Mouse (Mus musculus) urinary bladder, postnatal 4 days (tissue): ENCODE results near the gene Ptprb.

Source experiments
- DNase-seq, 2 experiments: peaks; one replicate each; pipeline ENCODE4 v3.0.0; 2021 to 2022; ENCODE audit warnings: low spot score in 2 of 2

Ptprb gene

GRCm38 (mm10) chr10:116424921-116425320 is 149.6 kb downstream of the Ptprb start:
- no peak for DNase-seq

- DNase-seq, result no peak
These were observed 150.9 kb downstream of the Ptprb start for GRCm38 (mm10) chr10:116426176-116426575.

GRCm38 (mm10) chr10:116428026-116428780 is 152.9 kb downstream of the Ptprb start:
- DNase-seq, result no peak

- no peak for DNase-seq
These were observed 157.1 kb downstream of the Ptprb start for GRCm38 (mm10) chr10:116432421-116432820.

- no peak for DNase-seq
These were observed 160.1 kb downstream of the Ptprb start for GRCm38 (mm10) chr10:116435455-116435854.
